Mouse (Mus musculus) right cerebral cortex, adult 2 months (tissue): Measurements from ENCODE around the gene Mrpl55.

Experiments
- DNase-seq, 2 experiments: peaks; one replicate each; pipeline ENCODE4 v3.0.0; 2021 to 2022; ENCODE audit warnings: low spot score in 2 of 2

Mrpl55 gene

GRCm38 (mm10) chr11:59202081-59202995 is at the start of gene Mrpl55:
Gene Mrpl55 (plus strand): TSS chr11:59202486.
- DNase-seq = peak; percentile 95

DNA sequence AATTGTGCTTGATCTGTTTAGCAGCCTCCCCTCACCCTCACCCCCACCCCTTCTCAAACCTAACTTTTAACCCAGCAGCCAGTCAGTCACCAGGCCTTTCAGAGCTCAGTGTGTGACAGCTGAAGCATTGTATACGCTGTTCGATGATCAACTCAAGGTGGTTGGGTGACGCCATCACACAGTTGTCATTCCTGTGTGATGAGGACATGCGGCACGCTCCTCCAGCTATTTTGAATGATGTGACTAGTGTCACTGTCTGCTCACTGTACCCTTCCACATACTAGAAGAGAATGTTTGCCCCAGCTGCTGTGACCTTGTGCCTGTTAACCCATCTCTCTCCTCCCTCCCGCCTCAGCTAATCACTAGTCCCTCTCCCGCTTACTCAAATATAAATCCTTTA is 48.1 kb upstream of the Mrpl55 start:
- no peak for DNase-seq

GRCm38 (mm10) chr11:59155900-59156299 is 46.4 kb upstream of the Mrpl55 start:
- DNase-seq = no peak

GRCm38 (mm10) chr11:59159099-59159498 is 43.2 kb upstream of the Mrpl55 start:
- no peak for DNase-seq

- DNase-seq = no peak
These were observed 42.7 kb upstream of the Mrpl55 start for GRCm38 (mm10) chr11:59159558-59159957.

GRCm38 (mm10) chr11:59161398-59161797 is 40.9 kb upstream of the Mrpl55 start:
- DNase-seq = no peak

GRCm38 (mm10) chr11:59162443-59163254 is 39.6 kb upstream of the Mrpl55 start:
- DNase-seq = no peak

DNA sequence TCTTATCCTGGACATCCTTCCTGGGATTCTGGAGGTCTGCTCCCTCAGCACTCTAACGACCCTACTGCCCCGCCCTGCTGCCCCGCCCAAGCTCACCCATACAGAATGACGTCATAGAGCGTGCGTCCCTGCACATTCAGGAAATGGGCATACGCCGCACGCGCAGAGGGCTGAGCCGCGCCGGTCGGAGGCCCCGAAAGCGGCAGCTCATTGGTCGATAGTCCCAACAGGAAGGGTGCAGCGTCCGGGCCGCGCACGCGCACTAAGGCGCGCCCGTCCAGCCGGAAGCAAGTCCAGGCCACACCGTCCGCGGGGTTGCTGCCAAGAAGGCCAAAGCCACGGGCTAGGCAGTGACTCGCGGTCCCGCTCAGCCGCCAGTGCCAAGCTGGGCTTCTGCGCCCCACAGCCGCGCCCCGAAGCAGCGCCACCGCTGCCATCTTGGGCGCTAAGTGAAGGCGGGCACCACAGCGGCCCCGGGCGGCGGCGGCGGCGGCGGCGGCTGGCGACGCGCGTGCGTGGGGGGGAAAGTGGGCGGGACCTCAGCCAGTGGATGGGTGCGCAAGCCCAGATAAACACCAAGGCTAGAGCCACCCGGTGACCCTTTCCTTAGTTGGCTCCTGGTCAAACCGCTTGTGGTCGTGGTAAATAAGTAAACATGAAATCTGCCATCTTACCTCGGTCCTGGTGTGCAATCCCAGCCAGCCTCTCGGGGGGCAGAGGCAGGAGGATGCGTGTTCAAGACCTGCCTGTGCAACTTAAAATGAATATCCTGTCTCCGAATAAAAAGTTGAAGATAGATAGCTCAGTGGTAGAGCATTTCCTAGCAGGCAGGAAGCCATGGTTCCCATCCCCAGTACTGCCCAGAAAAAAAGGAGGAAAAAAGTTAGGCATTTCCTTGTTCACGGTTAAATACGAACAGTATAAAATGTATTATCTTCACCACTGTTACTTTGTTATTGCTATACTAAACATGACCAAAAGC is 38.7 kb upstream of the Mrpl55 start, which contains the start of gene Iba57:
TSS of gene Iba57 (minus strand) at position 485 of the 982 bp plus-strand sequence.
- DNase-seq = peak; percentile 99

DNA sequence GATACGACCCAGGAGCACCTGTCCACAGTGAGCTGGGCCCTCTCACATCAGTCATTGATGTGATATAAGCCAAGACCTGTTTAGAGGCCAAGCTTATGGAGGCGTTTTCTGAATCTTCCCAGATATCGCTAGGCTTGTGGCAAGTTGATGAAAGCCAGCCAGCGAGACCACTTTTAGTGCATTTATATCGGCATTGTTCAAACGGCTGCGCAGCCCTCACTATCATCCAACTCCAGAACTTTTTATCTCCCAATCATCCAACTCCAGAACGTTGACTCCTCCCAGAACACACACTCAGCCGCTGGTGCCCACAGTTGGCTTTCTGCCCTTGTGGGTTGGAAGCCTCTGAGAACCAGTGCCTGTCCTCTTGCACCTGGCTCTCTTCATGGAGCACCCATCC is 37.9 kb upstream of the Mrpl55 start:
- no peak for DNase-seq

DNA sequence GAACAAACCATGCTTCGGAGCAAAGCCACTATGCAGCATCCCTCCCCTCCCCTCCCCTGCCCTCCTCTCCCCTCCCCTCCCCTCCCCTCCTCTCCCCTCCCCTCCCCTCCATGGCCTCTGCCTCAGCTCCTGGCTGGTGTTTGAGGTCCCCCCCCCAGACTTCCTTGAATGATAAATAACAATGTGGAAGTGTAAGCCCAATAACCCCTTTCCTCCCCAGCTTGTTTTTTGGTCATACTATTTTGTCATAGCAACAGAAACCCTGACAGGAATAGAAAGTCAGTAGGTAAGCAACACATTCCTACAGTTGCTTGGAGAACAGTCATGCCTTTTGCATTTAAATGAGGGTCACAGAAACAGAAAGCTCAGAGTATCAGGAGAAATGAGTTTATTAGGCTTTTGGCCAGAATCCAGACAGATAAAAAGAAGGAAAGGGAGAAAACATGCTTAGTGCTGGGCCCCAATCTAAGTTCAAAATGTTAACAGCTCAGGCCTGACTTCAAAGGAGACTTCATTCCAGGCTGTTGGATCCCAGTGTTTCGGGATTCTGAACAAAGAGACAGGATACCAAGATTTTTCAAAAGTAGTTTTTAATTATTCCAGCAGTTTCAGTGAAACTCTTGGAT is 36.6 kb upstream of the Mrpl55 start:
- no peak for DNase-seq

DNA sequence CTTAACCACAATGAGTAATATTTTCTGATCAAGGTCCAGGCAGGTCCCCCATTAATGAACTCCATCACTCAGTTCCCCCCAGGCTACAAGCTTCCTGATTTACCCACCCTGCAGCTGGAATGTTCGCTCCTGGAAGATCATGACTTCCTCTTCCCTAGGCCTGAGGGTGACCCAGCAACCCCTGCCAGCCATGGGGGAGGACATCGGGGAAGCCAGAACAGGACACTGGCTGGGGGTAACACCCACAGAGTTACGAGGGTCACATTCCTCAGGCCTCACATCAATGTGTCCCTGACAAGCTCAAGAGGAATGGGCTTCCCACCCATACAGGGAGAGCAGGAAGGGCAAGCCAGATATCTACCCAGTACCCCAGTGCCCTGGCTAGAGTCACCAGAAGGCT is 32.5 kb upstream of the Mrpl55 start:
- no peak for DNase-seq

DNA sequence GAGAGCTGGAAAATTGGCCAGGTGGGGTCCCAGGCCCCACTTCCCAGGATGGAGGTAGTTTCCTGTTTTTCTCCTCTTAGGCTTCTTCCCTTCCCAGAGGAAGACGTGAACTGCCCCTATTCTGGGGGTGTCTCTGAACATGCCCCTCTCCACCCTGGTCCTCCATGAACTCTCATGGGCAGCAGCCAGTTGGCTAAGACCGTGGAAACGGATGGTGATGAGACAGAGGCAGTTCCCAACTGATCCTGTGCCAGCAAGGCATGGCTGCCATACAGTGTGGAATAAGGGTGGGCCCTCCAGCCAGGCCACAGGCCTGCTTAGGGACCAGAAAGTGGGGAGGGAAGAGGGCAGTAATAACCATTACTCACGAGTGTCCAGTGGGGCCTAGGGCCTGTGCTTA is 31.7 kb upstream of the Mrpl55 start:
- no peak for DNase-seq

DNA sequence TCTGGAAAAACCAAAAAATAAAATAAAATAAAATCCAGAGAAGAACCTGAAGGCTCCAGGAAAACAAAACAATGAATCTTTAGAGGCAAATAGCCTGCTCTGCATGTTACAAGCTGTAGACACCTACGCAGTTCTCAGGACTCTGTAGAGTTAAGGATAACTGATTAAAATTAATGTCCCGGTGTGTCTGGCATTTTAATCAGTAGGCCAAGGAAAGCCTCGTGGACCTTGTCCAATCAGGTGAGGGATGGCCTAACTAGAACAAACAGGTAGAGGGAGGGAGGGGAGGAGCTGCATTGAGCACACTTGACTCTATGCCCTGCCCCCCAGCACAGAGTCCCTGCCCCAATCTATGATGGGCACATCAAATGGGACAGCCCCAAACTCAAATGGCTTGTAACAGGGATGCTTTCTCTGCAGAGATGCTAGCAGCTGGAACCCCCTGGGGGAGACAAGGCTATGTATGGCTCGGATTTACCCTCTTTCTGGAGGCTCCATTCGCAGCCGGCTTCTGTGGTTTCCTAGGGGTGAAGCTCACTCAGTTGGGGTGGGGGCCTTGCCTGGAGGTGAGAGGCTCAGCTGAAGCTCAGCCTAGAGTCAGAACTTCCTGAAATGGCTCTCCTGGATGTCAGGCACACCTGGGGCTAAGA is 28.0 kb upstream of the Mrpl55 start:
- DNase-seq = no peak

DNA sequence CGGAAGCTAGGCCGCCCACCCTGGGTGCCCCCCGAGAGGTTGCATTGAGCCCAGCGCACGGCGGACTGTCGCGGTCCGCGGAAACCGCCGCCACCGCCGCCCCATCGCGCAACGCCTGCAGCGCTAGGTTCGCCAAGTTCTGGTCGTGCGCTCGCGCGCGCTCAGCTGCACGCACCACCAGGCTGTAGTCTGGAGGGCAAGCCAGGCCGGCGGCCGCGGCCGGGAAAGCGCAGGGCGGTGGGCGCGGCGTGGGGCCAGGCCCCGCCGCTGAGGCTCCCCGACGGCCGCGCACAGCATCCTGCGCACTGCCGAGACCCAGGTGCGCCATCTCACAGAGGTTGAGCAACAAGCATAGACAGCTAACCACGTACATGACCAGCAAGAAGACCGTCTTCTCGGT is 25.8 kb upstream of the Mrpl55 start:
- no peak for DNase-seq

DNA sequence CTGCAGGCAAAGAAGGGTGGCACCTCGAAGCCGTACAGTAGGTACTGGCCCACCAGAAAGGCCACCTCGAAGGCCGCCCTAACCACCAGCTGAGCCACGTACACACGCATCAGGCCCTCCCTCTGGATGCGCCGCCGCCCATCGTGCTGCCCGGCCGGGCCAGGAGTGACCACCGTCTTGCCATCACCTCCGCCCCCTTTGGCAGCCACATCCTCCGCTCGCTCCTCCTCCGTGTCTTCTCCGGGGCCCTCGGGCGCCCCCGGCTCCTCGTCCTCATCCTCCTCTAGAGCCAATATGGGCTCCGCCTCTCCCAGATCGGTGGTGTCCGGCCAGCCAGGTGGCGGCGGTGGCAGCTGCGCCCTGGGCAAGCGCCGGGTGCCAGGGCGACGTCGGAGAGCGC is 25.4 kb upstream of the Mrpl55 start:
- DNase-seq = no peak

- DNase-seq = no peak
These were observed 19.4 kb upstream of the Mrpl55 start, which contains the start of gene Gjc2 for GRCm38 (mm10) chr11:59182864-59183331. Gene Gjc2 (minus strand): TSS chr11:59183213.

DNA sequence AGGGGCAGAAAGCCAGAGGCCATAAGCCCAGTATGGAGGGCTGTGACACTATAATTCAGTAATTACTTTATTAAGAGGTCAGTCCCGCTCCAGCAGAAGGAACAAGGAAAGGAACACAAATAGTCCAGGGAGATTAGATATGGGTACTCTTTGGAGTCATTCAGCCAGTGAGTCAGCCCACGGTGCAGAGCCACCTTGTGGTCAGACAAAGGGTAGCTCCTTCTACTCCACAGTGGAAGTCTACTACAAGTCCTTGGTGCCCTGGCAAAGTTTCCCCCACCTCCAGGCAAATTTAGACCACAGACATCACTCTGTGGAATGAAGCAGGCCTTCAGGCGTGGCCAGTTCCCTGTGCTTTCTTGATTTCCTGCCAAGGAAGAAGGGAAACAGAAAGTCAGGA is 18.5 kb upstream of the Mrpl55 start:
- DNase-seq = peak; percentile 58 to 68

- DNase-seq = no peak
These were observed 16.8 kb upstream of the Mrpl55 start for GRCm38 (mm10) chr11:59185490-59185889.

DNA sequence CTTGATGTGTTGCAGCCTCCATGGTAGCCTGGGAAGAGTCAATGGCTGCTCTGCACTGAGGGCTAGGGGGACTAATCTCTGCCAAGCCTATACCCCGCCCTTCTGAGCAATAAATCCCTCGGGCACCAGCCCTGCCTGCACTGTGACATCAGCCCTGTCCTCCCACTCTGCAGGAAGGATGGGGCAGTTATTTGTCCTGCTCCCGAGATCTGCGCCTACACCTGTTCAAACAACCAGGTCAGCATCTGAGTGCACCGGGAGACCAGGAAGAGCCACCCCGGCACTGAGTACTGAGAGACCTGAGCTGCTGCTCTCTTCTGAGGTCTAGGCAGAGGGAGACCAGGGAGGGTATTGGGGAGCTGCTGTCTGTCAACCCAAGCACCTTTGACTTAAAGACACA is 14.6 kb upstream of the Mrpl55 start:
- DNase-seq = no peak
